Mouse (Mus musculus): ENCODE measurements around the gene Tm4sf4. TPM values are rescaled to one million over a fixed set of nuclear protein-coding genes. Genes with fewer than 3 reads are reported as not detected.

Gene Tm4sf4
- polyA plus RNA-seq, 1 experiment from 2014 or later: 13.2 TPM

GRCm38 (mm10) chr3:57440956-57441355 is 15.8 kb downstream of the Tm4sf4 start:
- Histone ChIP-seq H3K9me3 (ENCODE audit: control insufficient read depth, low read length) (no peaks in the 10 kb centered on the region), H3K4me2 (replicated peaks; ENCODE audit: low read depth) (no peak overlapping the region), H3K4me1 (replicated peaks; ENCODE audit: control insufficient read depth, insufficient read depth) (no peaks in the 10 kb centered on the region), H3K9ac (ENCODE audit: low read length) (no peak overlapping the region), H3K27ac (replicated peaks) (no peak overlapping the region), H3K36me3 (ENCODE audit: control insufficient read depth, insufficient read depth, low read length) (no peaks in the 10 kb centered on the region), H3K4me3 (ENCODE audit: low read depth, low read length) (no peak overlapping the region), H3K27me3 (ENCODE audit: control insufficient read depth, insufficient read depth, low read length) (no peaks in the 10 kb centered on the region)
- WGBS: 59% methylated on average over 3 of the region's 3 CpGs
- TF ChIP-seq CTCF (IDR thresholded peaks at IDR 0.05; ENCODE audit: low read depth) (no peak), EP300 (optimal IDR thresholded peaks at IDR 0.05) (no peak)
- DNase-seq (ENCODE audit: low spot score) (no peak), ATAC-seq (ENCODE audit: low FRiP score, low TSS enrichment) (no peak)

- Histone ChIP-seq H3K4me3 (ENCODE audit: low read depth, low read length) (no peak overlapping the region), H3K36me3 (ENCODE audit: control insufficient read depth, insufficient read depth, low read length) (no peaks in the 10 kb centered on the region), H3K4me2 (replicated peaks; ENCODE audit: low read depth) (no peak overlapping the region), H3K9ac (ENCODE audit: low read length) (no peak overlapping the region), H3K4me1 (replicated peaks; ENCODE audit: control insufficient read depth, insufficient read depth) (no peaks in the 10 kb centered on the region), H3K9me3 (ENCODE audit: control insufficient read depth, low read length) (no peaks in the 10 kb centered on the region), H3K27me3 (ENCODE audit: control insufficient read depth, insufficient read depth, low read length) (no peaks in the 10 kb centered on the region), H3K27ac (replicated peaks) (no peak overlapping the region)
- TF ChIP-seq CTCF (IDR thresholded peaks at IDR 0.05; ENCODE audit: low read depth) (no peak), EP300 (optimal IDR thresholded peaks at IDR 0.05) (no peak)
- 24% methylated on average over 3 of the region's 3 CpGs for WGBS
- no peak for ATAC-seq (ENCODE audit: low FRiP score, low TSS enrichment)
- DNase-seq (ENCODE audit: low spot score): peak; percentile 38
Observed at GRCm38 (mm10) chr3:57445706-57446105, 20.6 kb downstream of the Tm4sf4 start.

- TF ChIP-seq EP300 (optimal IDR thresholded peaks at IDR 0.05): no peak
- TF ChIP-seq CTCF (IDR thresholded peaks at IDR 0.05; ENCODE audit: low read depth): peak; percentile 51
- ATAC-seq (ENCODE audit: low FRiP score, low TSS enrichment) (no peak), DNase-seq (ENCODE audit: low spot score) (no peak)
- no peaks in the 10 kb centered on the region for H3K27me3 ChIP-seq (ENCODE audit: control insufficient read depth, insufficient read depth, low read length)
- no peak overlapping the region for H3K4me3 ChIP-seq (ENCODE audit: low read depth, low read length)
- no peak overlapping the region for H3K9ac ChIP-seq (ENCODE audit: low read length)
- no peak overlapping the region for H3K4me2 ChIP-seq (replicated peaks; ENCODE audit: low read depth)
- H3K27ac ChIP-seq (replicated peaks): no peak overlapping the region
- H3K4me1 ChIP-seq (replicated peaks; ENCODE audit: control insufficient read depth, insufficient read depth): no peaks in the 10 kb centered on the region
- H3K36me3 ChIP-seq (ENCODE audit: control insufficient read depth, insufficient read depth, low read length): no peaks in the 10 kb centered on the region
- H3K9me3 ChIP-seq (ENCODE audit: control insufficient read depth, low read length): no peaks in the 10 kb centered on the region
- 33% methylated on average over 1 of the region's 1 CpGs for WGBS
Observed at GRCm38 (mm10) chr3:57447889-57448288, 22.8 kb downstream of the Tm4sf4 start.

DNA sequence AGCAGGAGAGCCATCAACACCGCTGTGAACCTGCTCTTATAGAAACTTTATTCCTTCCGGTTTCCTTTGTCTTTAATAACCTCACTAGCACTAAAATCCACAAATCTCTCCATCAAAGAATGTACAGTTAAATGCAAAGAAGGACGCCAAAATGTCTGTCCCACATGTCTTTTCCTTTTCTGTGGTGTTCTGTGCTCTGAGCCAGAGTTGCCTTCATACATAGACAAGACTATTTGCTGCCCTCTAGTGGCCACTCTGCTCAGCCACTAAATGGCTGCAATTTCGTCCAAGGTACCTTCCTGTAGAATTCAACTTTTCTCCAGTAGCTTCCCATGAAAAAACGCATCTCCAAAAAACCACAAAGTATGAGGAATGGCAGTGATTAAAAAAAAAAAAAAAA is 23.3 kb downstream of the Tm4sf4 start:
- Histone ChIP-seq H3K9ac (ENCODE audit: low read length) (no peak overlapping the region), H3K27ac (replicated peaks) (no peak overlapping the region), H3K4me1 (replicated peaks; ENCODE audit: control insufficient read depth, insufficient read depth) (no peaks in the 10 kb centered on the region), H3K27me3 (ENCODE audit: control insufficient read depth, insufficient read depth, low read length) (no peaks in the 10 kb centered on the region), H3K9me3 (ENCODE audit: control insufficient read depth, low read length) (no peaks in the 10 kb centered on the region), H3K4me2 (replicated peaks; ENCODE audit: low read depth) (no peak overlapping the region), H3K36me3 (ENCODE audit: control insufficient read depth, insufficient read depth, low read length) (no peaks in the 10 kb centered on the region), H3K4me3 (ENCODE audit: low read depth, low read length) (no peak overlapping the region)
- ATAC-seq (ENCODE audit: low FRiP score, low TSS enrichment) (no peak), DNase-seq (ENCODE audit: low spot score) (peak; percentile 65)
- 30% methylated on average over 5 of the region's 5 CpGs for WGBS
- TF ChIP-seq EP300 (optimal IDR thresholded peaks at IDR 0.05) (no peak), CTCF (IDR thresholded peaks at IDR 0.05; ENCODE audit: low read depth) (peak; percentile 91)

GRCm38 (mm10) chr3:57458652-57459051 is 33.5 kb downstream of the Tm4sf4 start:
- ATAC-seq (ENCODE audit: low FRiP score, low TSS enrichment) (no peak), DNase-seq (ENCODE audit: low spot score) (no peak)
- no peak for TF ChIP-seq EP300 (optimal IDR thresholded peaks at IDR 0.05)
- TF ChIP-seq CTCF (IDR thresholded peaks at IDR 0.05; ENCODE audit: low read depth): no peak
- Histone ChIP-seq H3K9me3 (ENCODE audit: control insufficient read depth, low read length) (no peaks in the 10 kb centered on the region), H3K4me2 (replicated peaks; ENCODE audit: low read depth) (no peak overlapping the region), H3K4me1 (replicated peaks; ENCODE audit: control insufficient read depth, insufficient read depth) (no peaks in the 10 kb centered on the region), H3K36me3 (ENCODE audit: control insufficient read depth, insufficient read depth, low read length) (0 out of 2 replicates have a peak, but pooled peaks cover 2% of the 10 kb centered on the region), H3K9ac (ENCODE audit: low read length) (no peak overlapping the region), H3K27me3 (ENCODE audit: control insufficient read depth, insufficient read depth, low read length) (no peaks in the 10 kb centered on the region), H3K27ac (replicated peaks) (no peak overlapping the region), H3K4me3 (ENCODE audit: low read depth, low read length) (no peak overlapping the region)
- WGBS: 43% methylated on average over 11 of the region's 11 CpGs

GRCm38 (mm10) chr3:57463302-57463701 is 38.2 kb downstream of the Tm4sf4 start:
- ATAC-seq (ENCODE audit: low FRiP score, low TSS enrichment) (no peak), DNase-seq (ENCODE audit: low spot score) (no peak)
- H3K27ac ChIP-seq (replicated peaks): no peak overlapping the region
- no peak overlapping the region for H3K9ac ChIP-seq (ENCODE audit: low read length)
- H3K9me3 ChIP-seq (ENCODE audit: control insufficient read depth, low read length): no peaks in the 10 kb centered on the region
- no peaks in the 10 kb centered on the region for H3K27me3 ChIP-seq (ENCODE audit: control insufficient read depth, insufficient read depth, low read length)
- TF ChIP-seq EP300 (optimal IDR thresholded peaks at IDR 0.05): no peak
- no peak overlapping the region for H3K4me3 ChIP-seq (ENCODE audit: low read depth, low read length)
- H3K36me3 ChIP-seq (ENCODE audit: control insufficient read depth, insufficient read depth, low read length): 0 out of 2 replicates have a peak, but pooled peaks cover 2% of the 10 kb centered on the region
- H3K4me2 ChIP-seq (replicated peaks; ENCODE audit: low read depth): no peak overlapping the region
- WGBS: 76% methylated on average over 4 of the region's 4 CpGs
- no peaks in the 10 kb centered on the region for H3K4me1 ChIP-seq (replicated peaks; ENCODE audit: control insufficient read depth, insufficient read depth)
